Mouse (Mus musculus) embryonic fibroblast, embryonic 13.5 days (primary cell): ENCODE measurements around the gene Lhx9.

Experiments
- CTCF ChIP-seq: IDR thresholded peaks from 2 replicates; pipeline ENCODE4 v1.5.1; 2011; ENCODE audit warnings: mild to moderate bottlenecking, control low read depth, low read length, moderate library complexity, borderline replicate concordance; ENCODE audit not compliant: insufficient read depth
- POLR2A ChIP-seq: IDR thresholded peaks from 2 replicates; pipeline ENCODE4 v1.6.1; 2011; ENCODE audit warnings: low read depth, mild to moderate bottlenecking, control low read depth, low read length, moderate library complexity

DNA sequence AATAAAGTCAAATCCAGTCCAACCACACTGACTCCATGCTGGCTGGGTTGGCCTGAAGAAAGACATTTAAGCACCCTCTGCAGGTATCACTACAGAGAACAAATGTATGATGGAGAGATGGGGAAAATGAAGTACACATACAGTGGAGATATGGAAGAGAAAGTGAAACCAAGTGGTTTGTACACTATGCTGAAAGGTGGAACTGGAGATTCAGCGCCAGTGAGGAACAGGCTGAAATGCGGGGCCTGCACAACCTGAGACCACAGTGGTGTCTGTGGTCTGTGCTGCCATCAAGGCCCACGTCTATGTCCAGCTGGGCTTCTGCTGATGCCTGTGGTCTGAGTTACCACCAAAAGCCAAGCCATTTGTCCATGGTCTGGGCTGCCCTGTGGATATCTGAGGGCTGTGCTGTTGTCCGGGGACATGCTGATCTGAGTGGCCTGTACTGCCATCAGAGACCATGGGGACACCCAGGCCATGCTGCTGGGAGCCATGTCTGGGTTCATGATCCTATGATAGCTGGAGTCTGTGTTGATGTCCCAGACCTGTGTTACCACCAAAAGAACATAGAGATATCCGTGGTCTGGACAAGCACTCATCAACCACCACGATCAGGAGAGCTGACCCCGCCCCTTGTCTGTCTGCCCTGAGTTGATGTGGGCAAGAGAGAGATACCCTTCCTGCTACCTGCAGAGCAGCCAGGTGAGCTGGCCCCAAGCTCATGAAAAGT lies 26.0 kb downstream of the Lhx9 start:
- TF ChIP-seq POLR2A (no peak), CTCF (no peak)
